Mouse (Mus musculus) hindbrain, embryonic 11.5 days (tissue): ENCODE data around the gene Ikbke. TPM values are rescaled to one million over a fixed set of nuclear protein-coding genes. Genes with fewer than 3 reads are reported as not detected.

Source experiments
- ATAC-seq: fragments of 200-750 bp; cut with Nextera tagmentation; 2 replicates; pipeline ENCODE4 v1.8.0; 2017; ENCODE audit warnings: mild to moderate bottlenecking, moderate TSS enrichment, moderate library complexity; ENCODE audit not compliant: low FRiP score
- DNase-seq: peaks from one replicate; pipeline ENCODE4 v3.0.0-alpha.2; 2015; ENCODE audit warnings: low spot score
- H3K27ac ChIP-seq: fragments of 300-500 bp; sonication (generic); 2 replicates; pipeline ENCODE4 v1.5.1; 2014; ENCODE audit warnings: mild to moderate bottlenecking, low read depth, low read length
- H3K27me3 ChIP-seq: fragments of 300-500 bp; sonication (generic); 2 replicates; pipeline ENCODE4 v1.6.1; 2014; ENCODE audit warnings: mild to moderate bottlenecking, low read length, moderate library complexity, mixed read lengths; ENCODE audit not compliant: control insufficient read depth, insufficient read depth
- H3K36me3 ChIP-seq: fragments of 300-500 bp; sonication (generic); 2 replicates; pipeline ENCODE4 v1.6.1; 2014; ENCODE audit warnings: mild to moderate bottlenecking, low read length, moderate library complexity, mixed read lengths; ENCODE audit not compliant: control insufficient read depth, insufficient read depth
- H3K4me1 ChIP-seq: fragments of 300-500 bp; sonication (generic); replicated peaks from 2 replicates; pipeline ENCODE4 v1.6.1; 2014; ENCODE audit warnings: low read length, mixed read lengths; ENCODE audit not compliant: control insufficient read depth, insufficient read depth
- H3K4me2 ChIP-seq: fragments of 300-500 bp; sonication (generic); replicated peaks from 2 replicates; pipeline ENCODE4 v1.6.1; 2014; ENCODE audit warnings: mild to moderate bottlenecking, low read depth, low read length
- H3K4me3 ChIP-seq: fragments of 300-500 bp; sonication (generic); 2 replicates; pipeline ENCODE4 v1.5.1; 2014; ENCODE audit warnings: low read depth, low read length
- H3K9ac ChIP-seq: fragments of 300-500 bp; sonication (generic); 2 replicates; pipeline ENCODE4 v1.6.1; 2014; ENCODE audit warnings: low read depth, low read length
- H3K9me3 ChIP-seq: fragments of 300-500 bp; sonication (generic); 2 replicates; pipeline ENCODE4 v1.6.1; 2016; ENCODE audit warnings: low read length; ENCODE audit not compliant: control insufficient read depth
- WGBS: fragments of 180-500 bp; shearing (Covaris S2); extraction: QIAGEN DNeasy Blood & Tissue Kit; methylation state at CpG from one replicate; pipeline ENCODE4 v1.1.7; 2014; 5-methylcytosine and 5-hydroxymethylcytosine counted together
- polyA plus RNA-seq: library from polyadenylated mRNA; unstranded; fragments of >200 nt; fragmentation: Nextera tagmentation; extraction: Ambion mirVana; gene quantifications from 2 replicates; pipeline ENCODE4 v1.2.1, GENCODE M21; 2014

Gene Ikbke
- polyA plus RNA-seq, 1 experiment from 2014 or later: 0.49 TPM

DNA sequence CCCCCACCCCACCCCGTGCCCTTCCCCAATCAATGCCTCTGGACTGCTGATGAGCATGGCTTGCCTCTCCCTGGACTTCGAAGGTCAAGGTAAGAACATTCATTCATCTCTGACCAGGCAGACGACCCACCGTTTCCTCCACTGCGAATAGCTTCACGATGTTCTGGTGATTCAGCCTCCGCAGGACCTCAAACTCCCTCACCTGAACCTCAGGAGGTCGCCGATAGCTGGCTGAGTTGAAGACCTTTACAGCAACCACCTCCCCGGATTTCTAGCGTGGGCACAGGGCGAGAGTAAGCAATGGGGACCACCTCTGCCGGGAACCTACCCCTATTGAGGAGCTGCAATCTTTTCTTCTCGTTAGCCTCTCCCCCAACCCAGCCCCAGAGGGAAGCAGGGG is 3.8 kb downstream of the Ikbke start:
- H3K4me1 ChIP-seq: no peaks in the 10 kb centered on the region
- no peak overlapping the region for H3K4me2 ChIP-seq
- no peak overlapping the region for H3K9ac ChIP-seq
- H3K27me3 ChIP-seq: no peaks in the 10 kb centered on the region
- no peaks in the 10 kb centered on the region for H3K9me3 ChIP-seq
- no peak for ATAC-seq
- no peak for DNase-seq
- 77% methylated on average over 14 of the region's 14 CpGs for WGBS
- no peak overlapping the region for H3K4me3 ChIP-seq
- H3K27ac ChIP-seq: no peak overlapping the region
- no peaks in the 10 kb centered on the region for H3K36me3 ChIP-seq

DNA sequence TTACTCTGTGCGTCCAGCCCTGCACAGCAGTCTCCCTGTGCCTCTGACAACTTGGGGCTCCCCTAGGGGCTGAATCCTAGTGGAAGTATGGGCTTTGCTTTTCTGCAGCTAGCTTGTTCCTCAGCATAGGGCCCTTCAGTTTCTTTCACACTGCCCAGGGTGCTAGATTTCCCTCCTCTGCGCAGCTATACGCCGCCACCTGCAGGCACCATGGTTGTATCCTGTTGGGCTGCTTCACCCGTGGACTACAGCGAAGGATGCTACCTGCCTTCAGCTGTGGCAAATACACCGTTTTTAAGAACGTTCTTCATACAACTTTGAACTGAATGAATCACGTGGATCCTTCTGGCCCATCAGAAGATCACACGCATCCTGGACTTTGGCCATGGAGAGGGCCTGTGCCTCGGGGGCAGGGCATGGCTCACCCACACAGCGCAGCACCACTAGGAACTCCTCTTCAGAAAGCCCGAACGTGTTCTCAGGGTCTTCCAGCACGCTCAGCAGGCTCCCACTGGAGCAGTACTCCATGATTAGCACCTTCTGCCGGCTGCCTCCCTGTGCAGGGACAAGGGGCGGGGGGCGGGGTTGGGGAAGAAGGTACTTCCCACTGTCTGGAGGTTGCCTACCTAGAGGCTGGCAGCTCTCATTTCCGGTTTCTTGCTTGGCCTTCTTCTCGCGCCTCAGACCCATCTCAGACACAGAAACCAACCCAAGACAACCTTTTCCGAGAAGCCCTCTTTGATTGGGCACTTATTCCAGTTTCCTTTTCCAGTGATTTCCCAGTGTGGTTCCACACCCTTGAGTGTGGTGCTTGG is 4.5 kb downstream of the Ikbke start:
- no peak for DNase-seq
- Histone ChIP-seq H3K36me3 (no peaks in the 10 kb centered on the region), H3K9ac (no peak overlapping the region), H3K4me2 (no peak overlapping the region), H3K27ac (no peak overlapping the region), H3K9me3 (no peaks in the 10 kb centered on the region), H3K27me3 (no peaks in the 10 kb centered on the region), H3K4me1 (no peaks in the 10 kb centered on the region; the same call in 1 of the 2 replicates), H3K4me3 (no peak overlapping the region)
- 47% methylated on average over 22 of the region's 22 CpGs for WGBS
- ATAC-seq: no peak

DNA sequence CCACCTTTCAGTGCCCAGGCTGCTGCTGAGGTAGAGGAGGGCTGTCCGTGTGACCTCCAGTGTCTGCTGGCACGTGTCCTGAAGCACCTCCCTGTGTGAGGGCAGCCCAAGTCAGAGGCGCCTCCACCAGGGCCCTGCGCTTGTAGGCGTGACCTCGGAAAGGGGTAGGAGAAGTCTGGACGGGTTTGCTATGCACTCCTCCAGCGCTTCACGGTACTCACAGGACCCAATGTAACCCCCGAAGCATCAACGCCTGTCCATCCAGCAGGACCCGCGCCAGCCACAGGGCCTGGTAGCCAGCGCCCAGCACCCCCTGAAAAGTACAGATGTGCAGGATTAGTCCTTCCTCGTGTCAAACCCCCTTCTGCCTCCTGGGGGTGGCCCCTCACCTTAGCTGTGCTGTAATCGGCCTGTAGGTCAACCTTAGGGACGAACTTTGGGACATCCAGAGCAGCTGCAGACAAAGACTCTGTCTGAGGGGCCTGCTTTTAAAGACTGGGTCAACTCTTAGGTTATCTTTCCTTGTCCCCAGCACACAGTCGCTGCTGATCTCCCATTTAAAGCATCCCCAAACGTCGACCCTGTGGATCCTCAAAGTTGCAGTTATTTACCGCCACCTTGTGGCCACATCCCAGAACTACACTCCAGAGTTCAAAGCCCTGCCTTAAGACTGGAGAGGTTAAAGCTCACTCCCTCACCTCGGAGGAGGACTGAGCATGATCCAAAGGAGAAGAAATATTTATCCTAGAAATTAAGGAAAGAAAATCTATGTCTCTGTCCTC is 9.4 kb downstream of the Ikbke start:
- no peaks in the 10 kb centered on the region for H3K9me3 ChIP-seq
- peak; percentile 64 for ATAC-seq
- H3K27me3 ChIP-seq: no peaks in the 10 kb centered on the region
- no peak overlapping the region for H3K27ac ChIP-seq
- no peaks in the 10 kb centered on the region for H3K36me3 ChIP-seq
- H3K4me1 ChIP-seq: no peaks in the 10 kb centered on the region; the same call in 1 of the 2 replicates
- DNase-seq: peak; percentile 91
- no peak overlapping the region for H3K4me3 ChIP-seq
- H3K4me2 ChIP-seq: 0 out of 2 replicates have a peak overlapping the region, but pooled peaks have one; percentile 14
- WGBS: 27% methylated on average over 22 of the region's 22 CpGs
- peak overlapping the region; percentile 45; the same call in 1 of the 2 replicates for H3K9ac ChIP-seq

DNA sequence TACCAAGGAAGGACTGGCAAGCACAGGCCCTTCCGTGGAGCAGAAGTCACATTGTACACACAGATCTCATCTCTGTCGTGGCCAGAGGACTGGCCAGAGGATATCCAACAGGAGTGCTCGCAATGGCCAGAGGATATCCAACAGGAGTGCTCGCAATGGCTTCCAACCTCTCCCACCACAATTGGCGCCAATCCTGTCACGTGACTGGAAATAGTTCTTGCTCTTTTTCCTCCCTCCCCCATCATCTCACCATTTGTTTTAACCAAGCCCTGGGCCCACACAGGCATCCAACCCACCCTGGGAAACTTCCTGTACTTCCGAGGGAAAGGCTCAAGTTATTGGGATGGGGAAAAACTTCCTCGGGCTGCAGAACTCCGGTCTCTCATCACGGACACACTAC is 10.6 kb downstream of the Ikbke start:
- ATAC-seq (no peak), DNase-seq (no peak)
- no peak overlapping the region for H3K9ac ChIP-seq
- no peak overlapping the region for H3K4me3 ChIP-seq
- H3K27ac ChIP-seq: no peak overlapping the region
- no peaks in the 10 kb centered on the region; the same call in 1 of the 2 replicates for H3K4me1 ChIP-seq
- H3K4me2 ChIP-seq: no peak overlapping the region
- H3K27me3 ChIP-seq: no peaks in the 10 kb centered on the region
- no peaks in the 10 kb centered on the region for H3K9me3 ChIP-seq
- 85% methylated on average over 10 of the region's 10 CpGs for whole genome bisulfite sequencing
- no peaks in the 10 kb centered on the region for H3K36me3 ChIP-seq

DNA sequence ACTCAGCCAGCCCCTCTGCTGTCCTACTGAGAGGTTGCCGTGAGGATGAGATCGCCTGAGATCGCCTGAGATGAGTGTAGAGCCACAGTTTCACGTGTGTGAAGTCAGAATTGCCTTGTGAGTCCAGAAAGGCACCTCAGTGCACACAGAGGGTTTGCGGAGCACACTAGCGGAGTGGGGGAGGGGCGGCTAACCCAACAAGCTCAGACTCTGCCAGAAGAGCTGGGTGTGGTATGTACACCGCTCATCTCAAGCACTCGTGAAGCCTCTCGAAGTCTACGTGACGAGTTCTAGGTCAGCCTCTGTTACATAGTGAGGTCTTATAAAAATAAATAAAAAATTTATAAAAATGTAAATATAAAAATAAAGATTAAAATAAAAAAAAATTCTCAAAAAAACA is 15.5 kb downstream of the Ikbke start:
- Histone ChIP-seq H3K36me3 (no peaks in the 10 kb centered on the region), H3K9me3 (no peaks in the 10 kb centered on the region), H3K4me1 (no peaks in the 10 kb centered on the region; the same call in 1 of the 2 replicates), H3K4me2 (no peak overlapping the region), H3K9ac (no peak overlapping the region), H3K27me3 (no peaks in the 10 kb centered on the region), H3K4me3 (no peak overlapping the region), H3K27ac (no peak overlapping the region)
- DNase-seq (no peak), ATAC-seq (no peak)
- WGBS: 74% methylated on average over 12 of the region's 12 CpGs

DNA sequence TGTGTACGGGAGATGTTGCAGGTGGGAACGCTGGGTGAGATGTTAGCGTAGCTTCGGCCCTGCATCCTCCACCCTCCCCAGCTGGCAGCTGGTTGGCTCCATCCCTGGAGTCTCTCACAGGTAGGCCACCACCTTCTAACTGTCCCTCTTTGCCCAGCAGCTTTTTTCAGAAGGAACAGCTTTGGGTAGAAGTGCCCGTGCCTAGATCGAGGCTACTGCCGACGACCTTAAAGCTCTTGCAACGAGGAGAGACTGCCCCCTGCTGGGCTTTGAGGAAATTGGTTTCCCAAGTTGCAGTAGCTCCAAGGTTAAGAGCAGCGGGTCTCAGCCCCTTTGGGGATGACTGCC is 19.1 kb downstream of the Ikbke start:
- H3K27ac ChIP-seq: no peak overlapping the region
- H3K4me3 ChIP-seq: no peak overlapping the region
- no peaks in the 10 kb centered on the region for H3K27me3 ChIP-seq
- no peaks in the 10 kb centered on the region for H3K36me3 ChIP-seq
- ATAC-seq (no peak), DNase-seq (peak; percentile 86)
- no peaks in the 10 kb centered on the region for H3K9me3 ChIP-seq
- 25% methylated on average over 10 of the region's 10 CpGs for WGBS
- no peaks in the 10 kb centered on the region; the same call in 1 of the 2 replicates for H3K4me1 ChIP-seq
- H3K9ac ChIP-seq: no peak overlapping the region
- H3K4me2 ChIP-seq: no peak overlapping the region

DNA sequence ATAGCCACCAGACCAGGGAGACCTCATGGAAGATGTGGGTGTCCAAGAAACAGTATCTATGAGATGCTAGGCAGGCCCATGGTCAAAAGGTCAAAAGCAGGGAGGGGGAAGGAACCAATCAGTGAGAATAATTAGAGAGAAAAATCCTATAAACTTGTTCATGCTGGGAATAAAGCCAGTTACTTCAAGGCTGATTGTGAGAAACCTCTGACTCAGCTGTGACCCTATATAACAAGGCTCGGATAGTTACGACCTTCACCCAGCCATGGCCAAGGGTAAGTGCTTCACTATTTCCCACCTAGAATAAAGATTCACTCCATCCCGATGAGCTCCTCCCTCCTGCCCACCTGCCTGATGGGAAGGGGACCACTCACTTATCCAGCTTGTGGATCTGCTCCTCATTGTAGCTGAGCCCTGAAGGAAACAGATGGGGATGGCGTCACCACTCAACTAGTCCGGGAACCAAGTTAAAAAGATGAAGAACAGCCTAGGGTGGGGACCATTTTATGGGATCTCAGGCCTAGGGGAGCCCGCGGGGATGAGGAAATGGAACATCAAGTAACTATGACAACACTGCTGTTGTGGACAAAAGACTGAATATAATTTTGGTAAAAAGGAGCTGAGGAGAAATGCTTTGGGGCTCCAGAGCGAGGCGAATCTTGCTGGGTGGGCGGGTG is 19.6 kb downstream of the Ikbke start:
- 66% methylated on average over 10 of the region's 10 CpGs for WGBS
- DNase-seq (no peak), ATAC-seq (no peak)
- H3K27ac ChIP-seq: no peak overlapping the region
- no peaks in the 10 kb centered on the region for H3K36me3 ChIP-seq
- no peaks in the 10 kb centered on the region for H3K9me3 ChIP-seq
- H3K4me3 ChIP-seq: no peak overlapping the region
- H3K27me3 ChIP-seq: no peaks in the 10 kb centered on the region
- H3K4me2 ChIP-seq: no peak overlapping the region
- no peak overlapping the region for H3K9ac ChIP-seq
- no peaks in the 10 kb centered on the region; the same call in 1 of the 2 replicates for H3K4me1 ChIP-seq

DNA sequence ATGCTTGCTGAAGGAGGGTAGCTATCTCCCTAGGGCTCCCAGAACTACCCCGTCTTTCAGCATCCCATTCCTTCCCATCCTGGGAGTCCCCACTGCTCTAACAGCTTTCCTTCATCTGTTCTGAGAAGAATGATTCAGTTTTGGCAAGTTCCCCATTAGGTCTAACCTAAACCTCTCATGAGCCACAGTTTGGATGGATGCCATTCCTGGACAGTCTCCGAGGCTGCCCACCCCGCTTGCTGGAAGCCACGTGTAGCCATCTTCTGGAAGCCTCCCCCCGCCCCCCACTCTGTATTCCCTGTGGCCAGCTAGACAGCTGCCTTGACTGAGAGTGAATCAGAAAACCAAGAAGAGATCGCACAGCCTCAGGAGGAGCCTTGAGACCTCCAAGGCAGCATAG is 22.1 kb downstream of the Ikbke start:
- no peaks in the 10 kb centered on the region for H3K36me3 ChIP-seq
- H3K4me3 ChIP-seq: no peak overlapping the region
- no peak overlapping the region for H3K4me2 ChIP-seq
- H3K27ac ChIP-seq: no peak overlapping the region
- ATAC-seq (no peak), DNase-seq (no peak)
- WGBS: 76% methylated on average over 6 of the region's 6 CpGs
- no peaks in the 10 kb centered on the region; the same call in 1 of the 2 replicates for H3K4me1 ChIP-seq
- H3K9me3 ChIP-seq: no peaks in the 10 kb centered on the region
- no peaks in the 10 kb centered on the region for H3K27me3 ChIP-seq
- H3K9ac ChIP-seq: no peak overlapping the region
